ENCODE assay signal across 17 mouse cellular contexts in genomic region chr10:61550106-61550505, GRCm38 (mm10). TPM values are rescaled to one million over a fixed set of nuclear protein-coding genes. Genes with fewer than 3 reads are reported as not detected.
DNase-seq lines count a peak whose midpoint lies in the region; ATAC-seq and TF ChIP-seq lines count a peak whose summit lies in the region.
"Had no signal": no experiment of that assay in that cellular context is flagged by ENCODE, and none has a peak within 500 bp of the region (broad histone marks: within the 10 kb centered on the region; RNA-seq: fewer than 3 reads in every experiment).

No protein-coding gene starts in this region.

- H3K36me3 ChIP-seq in embryonic facial prominence, embryonic 12.5 days = no peaks in the 10 kb centered on the region
- no peaks in the 10 kb centered on the region; the same call in 1 of the 2 replicates for H3K36me3 ChIP-seq in embryonic facial prominence, embryonic 10.5 days (replicated peaks)
- no peaks in the 10 kb centered on the region for H3K36me3 ChIP-seq in hindbrain, postnatal 0 days (ENCODE audit: insufficient read depth, low read length)
- H3K36me3 ChIP-seq: kidney, embryonic 15.5 days; limb, embryonic 15.5 days had no signal

- H3K27me3 ChIP-seq in embryonic facial prominence, embryonic 12.5 days = no peaks in the 10 kb centered on the region
- H3K27me3 ChIP-seq in embryonic facial prominence, embryonic 10.5 days (replicated peaks; ENCODE audit: low read depth, poor library complexity, severe bottlenecking) = no peaks in the 10 kb centered on the region
- H3K27me3 ChIP-seq in hindbrain, postnatal 0 days (ENCODE audit: insufficient read depth, low read length) = no peaks in the 10 kb centered on the region
- H3K27me3 ChIP-seq: heart, embryonic 13.5 days; kidney, embryonic 15.5 days; limb, embryonic 15.5 days; megakaryocyte, embryonic 14.5 days had no signal

- 80% methylated on average over 8 of the region's 8 CpGs for WGBS in embryonic facial prominence, embryonic 12.5 days
- WGBS in embryonic facial prominence, embryonic 10.5 days = 85% methylated on average over 8 of the region's 8 CpGs
- WGBS in hindbrain, postnatal 0 days = 49% methylated on average over 8 of the region's 8 CpGs

- no peak overlapping the region for H3K4me3 ChIP-seq in embryonic facial prominence, embryonic 12.5 days
- H3K4me3 ChIP-seq in embryonic facial prominence, embryonic 10.5 days = no peak overlapping the region
- H3K4me3 ChIP-seq in hindbrain, postnatal 0 days (ENCODE audit: low read length) = no peak overlapping the region
- H3K4me3 ChIP-seq: heart, embryonic 13.5 days; kidney, embryonic 15.5 days; limb, embryonic 15.5 days; megakaryocyte, embryonic 14.5 days had no signal

- H3K27ac ChIP-seq in embryonic facial prominence, embryonic 12.5 days = no peak overlapping the region
- H3K27ac ChIP-seq in embryonic facial prominence, embryonic 10.5 days (replicated peaks) = no peak overlapping the region
- peak overlapping the region; percentile 26; the same call in 1 of the 2 replicates for H3K27ac ChIP-seq in hindbrain, postnatal 0 days
- H3K27ac ChIP-seq: heart, embryonic 13.5 days; kidney, embryonic 15.5 days; limb, embryonic 15.5 days had no signal

- no peak for TF ChIP-seq CTCF in hindbrain, postnatal 0 days (IDR thresholded peaks at IDR 0.05; ENCODE audit: low read depth)

- no peak overlapping the region for H3K9ac ChIP-seq in embryonic facial prominence, embryonic 12.5 days
- H3K9ac ChIP-seq in hindbrain, postnatal 0 days (replicated peaks; ENCODE audit: low read length) = no peak overlapping the region
- H3K9ac ChIP-seq: heart, embryonic 13.5 days; kidney, embryonic 15.5 days; limb, embryonic 15.5 days; lung, embryonic 14.5 days had no signal

- H3K4me1 ChIP-seq in embryonic facial prominence, embryonic 12.5 days = no peaks in the 10 kb centered on the region
- peaks cover 8% of the 10 kb centered on the region for H3K4me1 ChIP-seq in embryonic facial prominence, embryonic 10.5 days
- H3K4me1 ChIP-seq in hindbrain, postnatal 0 days (ENCODE audit: insufficient read depth, low read length) = peaks cover 6% of the 10 kb centered on the region; the same call in 1 of the 2 replicates
- H3K4me1 ChIP-seq: kidney, embryonic 15.5 days; megakaryocyte, embryonic 14.5 days had no signal

- ATAC-seq in embryonic facial prominence, embryonic 12.5 days (ENCODE audit: insufficient number of reproducible peaks, insufficient read depth, low FRiP score, low TSS enrichment) = 0 out of 2 replicates have a peak, but pooled peaks have one; percentile 48
- ATAC-seq in hindbrain, postnatal 0 days = peak; percentile 91

- DNase-seq in embryonic facial prominence, embryonic 10.5 days (ENCODE audit: low spot score) = no peak
- DNase-seq in brain, adult 2 months (ENCODE audit: low read depth, low spot score) = peak; percentile 58
- DNase-seq in cerebellum, postnatal 14 days = peak; percentile 80 to 81
- peak; percentile 77 for DNase-seq in hindbrain, postnatal 0 days (ENCODE audit: low spot score)
- no peak for DNase-seq in layer of hippocampus, adult 9-10 months (ENCODE audit: low spot score)
- no peak for DNase-seq in lung, postnatal 25 days (ENCODE audit: low spot score)
- no peak for DNase-seq in gastrocnemius, postnatal 10 days
- DNase-seq: adrenal gland, adult 8-10 months; gastrocnemius, postnatal 25 days; lung, embryonic 14.5 days; thymus, adult 18-20 months had no signal

- no peaks in the 10 kb centered on the region for H3K9me3 ChIP-seq in embryonic facial prominence, embryonic 12.5 days
- no peaks in the 10 kb centered on the region for H3K9me3 ChIP-seq in embryonic facial prominence, embryonic 10.5 days
- no peaks in the 10 kb centered on the region for H3K9me3 ChIP-seq in hindbrain, postnatal 0 days (ENCODE audit: low read length)
- H3K9me3 ChIP-seq: heart, embryonic 13.5 days; kidney, embryonic 15.5 days; limb, embryonic 15.5 days had no signal

- no peak overlapping the region for H3K4me2 ChIP-seq in embryonic facial prominence, embryonic 12.5 days (replicated peaks)
- H3K4me2 ChIP-seq in hindbrain, postnatal 0 days (ENCODE audit: low read depth, low read length) = no peak overlapping the region
- H3K4me2 ChIP-seq: heart, embryonic 13.5 days; kidney, embryonic 15.5 days; limb, embryonic 15.5 days; lung, embryonic 14.5 days had no signal

RNA-seq across cellular contexts. Expression of gene Npffr1, which starts 45.2 kb away (rescaled TPM):
- not detected in 2 replicates for polyA plus RNA-seq in embryonic facial prominence, embryonic 12.5 days (2016; fragmentation: Nextera tagmentation; extraction: Ambion mirVana)
- 0.10 and 0.11 TPM in 2 replicates for polyA plus RNA-seq in embryonic facial prominence, embryonic 10.5 days (2016; fragmentation: Nextera tagmentation; extraction: Ambion mirVana)
- 3.6 and 3.7 TPM in 2 replicates for total RNA-seq in hindbrain, postnatal 0 days (2014; rRNA removed)
- polyA plus RNA-seq in hindbrain, postnatal 0 days (2015; fragmentation: Nextera tagmentation; extraction: Ambion mirVana) = 1.6 and 1.7 TPM in 2 replicates
- total RNA-seq in gastrocnemius, postnatal 10 days (2021) = under 1 TPM in 1 of 2 experiments, not detected in 1; 0.11 TPM
- total RNA-seq: gastrocnemius, postnatal 25 days; neutrophil, adult 5-6 weeks had no signal

Comparison
In these comparisons a context has a peak if more than half of its experiments do, and no peak if none do; other contexts are left out.
1. DNase-seq: peak in brain, adult 2 months (single experiment), cerebellum, postnatal 14 days (2 of 2) and hindbrain, postnatal 0 days (single experiment); none in embryonic facial prominence, embryonic 10.5 days (single experiment), layer of hippocampus, adult 9-10 months (single experiment), lung, postnatal 25 days (single experiment) and gastrocnemius, postnatal 10 days (single experiment).